Mouse (Mus musculus) kidney, postnatal 25 days (tissue): ENCODE measurements around the gene Brk1.
A peak's percentile ranks its signal among the peaks of the same experiment; 100 is the strongest.

ENCODE experiments used
- DNase-seq, 2 experiments: peaks; one replicate each; pipeline ENCODE4 v3.0.0; 2021; ENCODE audit warnings: mixed read lengths in 2 of 2

Brk1 gene

DNA sequence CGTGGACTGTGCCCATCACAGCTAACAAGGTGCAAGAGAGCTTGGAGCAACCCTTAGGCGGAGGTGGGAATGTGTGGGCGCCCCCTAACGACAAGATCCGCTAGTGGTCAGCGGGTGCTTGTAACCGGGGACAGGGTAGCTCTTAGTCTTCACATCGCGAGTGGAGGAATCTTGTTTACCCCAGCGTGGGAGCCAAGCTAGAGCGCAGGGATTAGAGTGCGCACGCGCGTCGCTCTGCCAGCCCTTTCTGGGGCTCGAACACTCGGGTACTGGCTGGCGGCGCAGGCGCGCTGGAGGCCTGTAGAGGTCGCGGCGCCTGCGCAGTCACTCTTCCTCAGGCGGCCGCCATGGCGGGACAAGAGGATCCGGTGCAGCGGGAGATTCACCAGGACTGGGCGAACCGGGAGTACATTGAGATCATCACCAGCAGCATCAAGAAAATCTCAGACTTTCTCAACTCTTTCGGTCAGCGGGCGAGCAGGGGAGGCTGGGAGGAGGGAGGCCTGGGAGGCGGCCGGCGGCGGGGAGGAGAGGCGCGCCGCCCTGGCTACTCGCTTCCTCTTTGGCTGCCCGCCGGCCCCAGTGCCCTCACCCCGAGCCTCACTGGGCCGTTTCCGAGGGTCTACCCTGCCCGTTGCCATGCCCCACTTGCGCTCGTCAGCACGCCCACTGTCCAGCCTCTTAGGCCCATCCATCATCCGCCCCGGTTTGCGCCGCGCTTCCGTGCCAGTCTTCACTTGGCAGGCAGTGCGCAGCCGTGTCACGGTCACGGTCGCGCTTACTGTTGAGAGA, at the start of gene Brk1:
Brk1 (plus strand) TSS at position 341 of the 792 bp plus-strand sequence.
- DNase-seq: peak; percentile 92 to 95

DNA sequence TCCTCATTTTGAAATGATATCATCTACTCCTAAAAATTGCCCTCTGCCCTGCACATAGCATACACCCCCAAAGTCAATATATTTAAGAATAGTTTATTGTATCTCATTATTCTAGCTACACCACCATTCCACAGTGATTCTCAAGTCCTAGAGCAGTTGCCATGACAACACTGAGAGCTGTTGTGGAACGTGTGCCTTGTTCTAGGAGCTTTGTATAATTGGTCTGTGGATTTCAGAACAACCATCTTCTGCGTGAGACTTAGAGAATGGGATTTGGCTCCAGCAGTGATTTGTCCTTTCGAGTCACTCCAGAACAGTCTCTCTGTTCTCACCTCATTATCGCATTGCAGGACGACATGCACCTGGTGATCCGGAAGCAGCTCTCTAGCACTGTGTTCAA, 44.8 kb upstream of the Brk1 start:
- DNase-seq: no peak

DNA sequence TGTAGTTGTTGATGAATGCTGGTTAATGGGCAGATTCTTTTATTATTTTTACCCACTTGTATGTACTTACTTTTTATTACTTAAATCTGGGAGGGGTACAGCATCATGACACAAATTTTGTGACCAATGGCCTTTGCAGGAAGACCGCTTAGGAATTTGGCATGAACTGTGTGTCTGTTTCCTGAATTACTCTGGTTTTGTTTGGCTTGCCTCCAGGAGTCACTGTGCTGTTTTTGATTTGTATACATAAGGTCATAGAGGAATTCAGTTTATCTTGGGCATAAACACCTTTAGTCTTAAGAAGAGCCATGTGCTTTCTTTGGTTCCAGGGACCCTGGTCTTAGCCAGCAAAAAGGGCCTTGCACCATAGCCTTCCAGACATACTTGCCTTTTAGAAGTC, 40.0 kb upstream of the Brk1 start:
- DNase-seq: peak in 1 of 2 experiments; percentile 21

GRCm38 (mm10) chr6:113576044-113576443, 28.5 kb upstream of the Brk1 start:
- no peak for DNase-seq

GRCm38 (mm10) chr6:113579306-113579705, 25.3 kb upstream of the Brk1 start:
- no peak for DNase-seq

- DNase-seq: no peak
Observed at GRCm38 (mm10) chr6:113583023-113583422, 21.5 kb upstream of the Brk1 start.

DNA sequence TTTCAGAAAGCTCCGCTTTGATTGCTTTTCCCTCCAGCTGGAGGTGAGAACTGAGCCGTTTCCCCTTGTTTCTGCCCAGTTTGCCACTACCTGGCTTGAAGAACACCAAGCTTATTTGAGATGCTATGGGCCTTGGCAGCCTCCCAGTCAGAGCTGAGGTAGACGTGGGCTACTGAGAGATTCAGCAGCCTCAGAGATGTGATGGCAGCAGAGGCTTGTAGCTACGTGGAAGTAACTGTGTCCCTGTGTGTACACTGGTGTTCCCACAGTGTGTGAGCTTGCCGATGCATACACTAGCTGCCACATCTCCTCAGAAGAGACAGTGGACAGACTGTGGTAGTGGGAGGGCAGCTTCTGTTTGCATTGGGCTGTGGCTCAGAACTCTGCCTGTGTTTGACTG, 19.5 kb upstream of the Brk1 start:
- DNase-seq: no peak

DNA sequence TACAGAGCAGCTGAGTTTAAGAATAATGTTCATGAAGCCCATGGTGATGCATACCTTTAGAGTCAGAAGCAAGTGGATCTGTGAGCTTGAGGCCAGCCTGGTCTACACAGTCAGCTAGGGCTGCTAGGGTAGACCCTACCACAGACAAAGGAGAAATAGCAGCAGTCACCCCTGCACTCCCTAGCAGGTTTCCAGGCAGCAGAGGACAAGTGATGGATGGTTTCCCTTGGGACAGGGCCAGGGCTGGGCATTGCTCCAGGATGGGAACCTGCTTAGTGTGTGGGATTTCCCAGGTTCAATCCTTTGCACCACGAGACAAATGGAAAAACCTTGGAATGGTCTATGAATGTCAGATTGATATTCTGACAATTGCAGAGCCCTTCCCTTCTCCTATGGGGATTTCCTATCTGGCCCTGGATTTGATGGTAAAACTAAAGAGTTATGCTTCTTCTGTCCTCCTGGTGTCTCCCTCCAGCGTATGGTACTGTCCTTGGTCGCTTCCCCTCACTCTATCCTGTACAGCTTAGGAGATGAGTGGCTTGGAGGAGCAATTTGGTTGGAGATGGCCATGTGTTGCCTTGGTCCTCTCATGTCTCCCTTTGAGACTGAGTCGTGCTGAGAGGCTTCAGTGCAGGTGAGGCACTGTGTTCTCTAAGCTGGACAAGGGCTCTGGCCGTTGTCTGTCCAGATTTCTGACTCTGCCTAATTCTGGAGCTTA, 17.9 kb upstream of the Brk1 start:
- peak; percentile 84 to 86 for DNase-seq

DNA sequence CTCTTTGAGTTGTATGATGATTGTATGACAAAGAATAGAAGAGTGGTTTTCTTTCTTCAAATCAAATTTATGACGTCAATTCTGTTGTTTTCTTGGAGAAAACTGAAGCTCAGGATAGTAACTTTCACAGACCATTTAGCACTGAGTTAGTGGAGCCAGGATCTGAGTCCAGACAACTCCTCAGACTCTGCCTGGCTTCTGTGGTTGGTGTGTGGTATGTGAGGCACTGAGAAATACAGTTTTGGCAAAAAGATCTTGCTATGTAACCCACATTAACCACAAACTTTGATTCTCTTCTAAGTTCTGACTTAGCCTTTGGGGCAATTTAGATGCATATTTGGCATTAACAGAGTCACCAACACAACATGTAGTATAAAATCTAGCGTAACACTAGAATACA, 11.9 kb upstream of the Brk1 start:
- no peak for DNase-seq

DNA sequence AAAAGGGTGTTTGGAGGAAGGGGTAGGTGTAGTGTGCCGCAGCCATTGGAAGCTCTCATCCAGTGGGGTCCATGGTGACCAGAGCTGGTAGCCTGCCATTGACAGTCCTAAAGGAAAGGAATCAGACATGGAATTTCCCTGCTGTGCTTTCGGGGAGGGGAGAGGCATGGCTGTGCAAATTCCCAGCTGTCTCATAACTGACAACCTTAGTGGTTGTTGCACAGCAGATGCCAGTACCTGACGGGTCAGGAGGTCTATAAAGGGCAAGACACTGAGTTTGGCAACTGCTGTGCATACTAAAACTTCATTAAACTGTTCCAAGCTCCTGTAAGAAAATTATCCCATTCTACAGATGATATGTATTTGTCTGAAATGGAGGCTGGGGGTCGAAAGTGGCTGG, 6.6 kb upstream of the Brk1 start:
- no peak for DNase-seq

DNA sequence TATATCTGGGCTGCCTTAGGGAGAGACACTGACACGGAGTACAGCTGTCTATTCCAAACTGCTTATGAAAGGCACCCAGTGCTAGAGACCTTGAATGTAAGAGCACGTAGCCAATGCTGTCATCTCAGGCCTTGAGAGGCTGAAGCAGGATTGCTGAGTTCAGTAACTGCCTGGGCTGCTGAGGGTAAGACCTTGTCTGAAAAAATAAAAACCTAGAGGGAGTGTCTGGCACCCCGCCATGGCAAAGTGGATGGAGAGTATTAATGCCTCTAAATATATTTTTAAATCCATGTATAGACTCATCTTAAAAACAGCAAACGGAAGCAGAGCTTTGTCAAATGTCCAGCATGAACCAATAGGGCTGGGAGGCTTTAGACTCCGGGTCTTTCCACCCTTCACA, 4.7 kb upstream of the Brk1 start:
- peak in 1 of 2 experiments; percentile 25 for DNase-seq

- peak in 1 of 2 experiments; percentile 54 for DNase-seq
Observed at GRCm38 (mm10) chr6:113600543-113601139, 3.9 kb upstream of the Brk1 start, which contains the start of gene Fancd2os. Gene Fancd2os, minus strand, starts transcription at chr6:113600715.

- DNase-seq: no peak
Observed at GRCm38 (mm10) chr6:113602821-113603220, 1.8 kb upstream of the Brk1 start.

GRCm38 (mm10) chr6:113603993-113604392, 579 bp upstream of the Brk1 start:
- no peak for DNase-seq

GRCm38 (mm10) chr6:113605224-113605545, 613 bp downstream of the Brk1 start:
- DNase-seq: no peak

DNA sequence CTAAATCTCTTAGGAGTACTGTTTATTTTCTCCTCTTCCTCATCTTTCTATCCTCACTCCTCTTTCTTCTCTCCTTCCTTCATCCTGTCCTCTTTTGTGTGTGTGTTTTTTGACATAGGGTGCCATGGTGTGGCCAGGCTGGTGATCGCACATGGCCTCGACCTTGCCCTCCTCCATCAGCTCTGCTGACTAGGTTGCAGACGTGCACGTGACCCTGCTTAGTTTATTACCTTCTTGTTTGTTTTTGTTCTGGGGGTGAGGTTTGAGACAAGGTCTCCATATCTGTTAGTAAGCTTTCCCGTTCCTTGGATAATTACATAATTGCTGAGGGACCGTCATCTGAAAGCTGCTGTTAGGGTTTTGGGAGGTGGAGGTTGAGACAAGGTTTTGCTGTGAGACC, 4.3 kb downstream of the Brk1 start:
- peak; percentile 35 to 50 for DNase-seq

- DNase-seq: no peak
Observed at GRCm38 (mm10) chr6:113609293-113609692, 4.7 kb downstream of the Brk1 start.

DNA sequence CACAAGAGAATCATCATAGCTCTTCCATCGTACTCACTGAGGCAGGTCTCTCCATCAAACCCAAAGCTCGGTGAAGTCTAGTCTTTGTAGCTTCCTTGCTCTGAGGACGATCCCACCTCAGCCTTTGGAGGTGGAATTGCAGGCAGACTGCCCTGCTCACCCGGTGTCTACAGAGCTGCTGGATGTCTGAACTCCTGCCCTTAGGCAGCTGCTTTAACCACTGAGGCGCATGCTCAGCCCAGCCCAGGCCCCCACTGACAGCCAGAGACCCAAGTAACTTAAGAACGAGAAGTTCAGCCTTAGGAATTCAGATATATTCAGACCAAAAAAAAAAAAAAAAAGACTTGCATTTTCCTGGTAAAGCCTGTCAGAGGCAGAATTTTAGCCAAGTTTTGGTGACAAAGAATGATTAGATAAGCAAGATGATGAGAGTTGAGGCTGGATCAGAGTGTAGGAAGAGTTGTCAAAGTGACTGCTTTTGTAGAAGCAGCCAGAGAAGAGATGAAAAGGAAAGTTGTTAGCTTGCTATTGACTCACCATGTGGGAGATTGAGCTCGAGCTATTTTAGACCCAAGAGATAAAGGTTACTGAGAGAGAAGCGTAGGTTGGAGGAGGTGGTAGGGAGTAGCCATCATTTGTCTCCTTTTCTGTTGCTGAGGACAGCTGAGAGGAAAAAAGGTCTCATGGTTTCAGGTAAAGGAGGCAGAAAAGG, 7.8 kb downstream of the Brk1 start:
- DNase-seq: peak in 1 of 2 experiments; percentile 59

- DNase-seq: no peak
Observed at GRCm38 (mm10) chr6:113614152-113614551, 9.6 kb downstream of the Brk1 start.

- no peak for DNase-seq
Observed at GRCm38 (mm10) chr6:113614997-113615396, 10.4 kb downstream of the Brk1 start.

GRCm38 (mm10) chr6:113615489-113615888, 10.9 kb downstream of the Brk1 start:
- DNase-seq: no peak

DNA sequence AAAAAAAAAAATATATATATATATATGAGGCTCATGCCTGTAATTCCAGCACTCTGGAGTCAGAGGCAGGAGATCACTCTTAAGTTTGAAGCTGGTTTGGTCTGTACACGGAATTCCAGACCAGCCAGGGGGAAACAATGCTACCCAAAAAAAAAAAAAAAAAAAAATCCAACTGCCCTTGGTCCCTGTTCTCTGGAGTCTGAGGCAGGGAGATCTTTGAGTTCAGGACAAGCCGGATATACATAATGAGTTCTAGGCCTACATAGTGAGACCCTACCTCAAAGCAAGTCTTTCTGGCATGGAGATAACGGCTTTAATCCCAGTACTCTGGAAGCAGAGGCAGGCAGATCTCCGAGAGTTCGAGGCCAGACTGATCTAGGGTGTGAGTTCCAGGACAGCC, 18.8 kb downstream of the Brk1 start:
- DNase-seq: no peak
